Mouse (Mus musculus): ENCODE measurements at regions not wholly inside any gene's neighbourhood (a gene's known extent, or its start where the extent isn't known, plus 50 kb on each side); places are given as distances from the start of the nearest gene placed in this dataset.

- Histone ChIP-seq H3K27me3 (ENCODE audit: control insufficient read depth, insufficient read depth, low read length) (no peaks in the 10 kb centered on the region), H3K4me1 (ENCODE audit: control insufficient read depth, insufficient read depth, low read length) (peaks cover 3% of the 10 kb centered on the region; the same call in 1 of the 2 replicates), H3K9me3 (replicated peaks; ENCODE audit: control insufficient read depth, low read length) (no peaks in the 10 kb centered on the region), H3K4me3 (replicated peaks; ENCODE audit: low read length) (no peak overlapping the region), H3K9ac (ENCODE audit: low read length) (no peak overlapping the region), H3K36me3 (ENCODE audit: control insufficient read depth, insufficient read depth, low read length) (no peaks in the 10 kb centered on the region), H3K4me2 (ENCODE audit: low read depth, low read length) (no peak overlapping the region), H3K27ac (ENCODE audit: low read length) (no peak overlapping the region)
- WGBS = 75% methylated on average over 10 of the region's 10 CpGs
- ATAC-seq (ENCODE audit: insufficient read depth, low FRiP score) = no peak
Measured at GRCm38 (mm10) chr14:106034933-106035665, 70.9 kb upstream of the Trim52 start.

GRCm38 (mm10) chr14:106044274-106044673, 61.7 kb upstream of the Trim52 start:
- Histone ChIP-seq H3K9ac (ENCODE audit: low read length) (no peak overlapping the region), H3K4me1 (ENCODE audit: control insufficient read depth, insufficient read depth, low read length) (no peaks in the 10 kb centered on the region), H3K4me2 (ENCODE audit: low read depth, low read length) (no peak overlapping the region), H3K36me3 (ENCODE audit: control insufficient read depth, insufficient read depth, low read length) (no peaks in the 10 kb centered on the region), H3K27ac (ENCODE audit: low read length) (no peak overlapping the region), H3K27me3 (ENCODE audit: control insufficient read depth, insufficient read depth, low read length) (no peaks in the 10 kb centered on the region), H3K9me3 (replicated peaks; ENCODE audit: control insufficient read depth, low read length) (no peaks in the 10 kb centered on the region), H3K4me3 (replicated peaks; ENCODE audit: low read length) (no peak overlapping the region)
- 93% methylated on average over 1 of the region's 1 CpGs for WGBS
- no peak for ATAC-seq (ENCODE audit: insufficient read depth, low FRiP score)

GRCm38 (mm10) chr14:106050231-106050630, 55.8 kb upstream of the Trim52 start:
- 45% methylated on average over 1 of the region's 1 CpGs for WGBS

GRCm38 (mm10) chr14:106052585-106053551, 53.1 kb upstream of the Trim52 start:
- Histone ChIP-seq H3K9ac (ENCODE audit: low read length) (no peak overlapping the region), H3K36me3 (ENCODE audit: control insufficient read depth, insufficient read depth, low read length) (no peaks in the 10 kb centered on the region), H3K27me3 (ENCODE audit: control insufficient read depth, insufficient read depth, low read length) (no peaks in the 10 kb centered on the region), H3K4me1 (ENCODE audit: control insufficient read depth, insufficient read depth, low read length) (no peaks in the 10 kb centered on the region), H3K4me2 (ENCODE audit: low read depth, low read length) (no peak overlapping the region), H3K4me3 (replicated peaks; ENCODE audit: low read length) (no peak overlapping the region), H3K9me3 (replicated peaks; ENCODE audit: control insufficient read depth, low read length) (no peaks in the 10 kb centered on the region), H3K27ac (ENCODE audit: low read length) (no peak overlapping the region)
- ATAC-seq (ENCODE audit: insufficient read depth, low FRiP score) = 0 out of 2 replicates have a peak, but pooled peaks have one; percentile 13
- 43% methylated on average over 6 of the region's 6 CpGs for WGBS

More at GRCm38 (mm10) chr14:106050231-106050630, 55.8 kb upstream of the Trim52 start:
- no peak for ATAC-seq (ENCODE audit: insufficient read depth, low FRiP score)
- no peak overlapping the region for H3K27ac ChIP-seq (ENCODE audit: low read length)
- H3K9ac ChIP-seq (ENCODE audit: low read length) = no peak overlapping the region
- no peaks in the 10 kb centered on the region for H3K27me3 ChIP-seq (ENCODE audit: control insufficient read depth, insufficient read depth, low read length)
- H3K36me3 ChIP-seq (ENCODE audit: control insufficient read depth, insufficient read depth, low read length) = no peaks in the 10 kb centered on the region
- no peak overlapping the region for H3K4me3 ChIP-seq (replicated peaks; ENCODE audit: low read length)
- H3K4me2 ChIP-seq (ENCODE audit: low read depth, low read length) = no peak overlapping the region
- no peaks in the 10 kb centered on the region for H3K4me1 ChIP-seq (ENCODE audit: control insufficient read depth, insufficient read depth, low read length)
- H3K9me3 ChIP-seq (replicated peaks; ENCODE audit: control insufficient read depth, low read length) = no peaks in the 10 kb centered on the region
